Mouse (Mus musculus) embryonic fibroblast, embryonic 13.5 days (primary cell): ENCODE data around the gene 8030411F24Rik. TPM values are rescaled to one million over a fixed set of nuclear protein-coding genes. Genes with fewer than 3 reads are reported as not detected.

Source experiments
- H3K27ac ChIP-seq: 2 replicates; pipeline ENCODE4 v1.5.1; 2012; ENCODE audit warnings: low read length, control low read depth, inconsistent platforms; ENCODE audit not compliant: insufficient read depth
- H3K4me1 ChIP-seq: 2 replicates; pipeline ENCODE4 v1.6.1; 2011; ENCODE audit warnings: low read length; ENCODE audit not compliant: control insufficient read depth, insufficient read depth
- H3K4me3 ChIP-seq: 2 replicates; pipeline ENCODE4 v1.5.1; 2011; ENCODE audit warnings: mild to moderate bottlenecking, control low read depth, low read length; ENCODE audit not compliant: insufficient read depth
- CTCF ChIP-seq: IDR thresholded peaks from 2 replicates; pipeline ENCODE4 v1.5.1; 2011; ENCODE audit warnings: mild to moderate bottlenecking, control low read depth, low read length, moderate library complexity, borderline replicate concordance; ENCODE audit not compliant: insufficient read depth
- POLR2A ChIP-seq: IDR thresholded peaks from 2 replicates; pipeline ENCODE4 v1.6.1; 2011; ENCODE audit warnings: low read depth, mild to moderate bottlenecking, control low read depth, low read length, moderate library complexity
- polyA plus RNA-seq: library from polyadenylated mRNA; stranded (reverse); fragments of >200 nt; gene quantifications from 2 replicates; pipeline ENCODE4 v1.2.4, GENCODE M21; 2011; ENCODE audit warnings: low read depth; ENCODE audit not compliant: missing spikeins, insufficient read length

8030411F24Rik gene
- polyA plus RNA-seq, 1 experiment, result not detected

- Histone ChIP-seq H3K4me1 (no peaks in the 10 kb centered on the region), H3K27ac (no peak within 1 kb of the TSS), H3K4me3 (no peak within 1 kb of the TSS)
- TF ChIP-seq POLR2A (no peak), CTCF (no peak)
Measured at GRCm38 (mm10) chr2:148789142-148789541, 7.3 kb downstream of the 8030411F24Rik start, which contains the start of gene Cst12. Gene Cst12, plus strand, starts transcription at chr2:148789361.

DNA sequence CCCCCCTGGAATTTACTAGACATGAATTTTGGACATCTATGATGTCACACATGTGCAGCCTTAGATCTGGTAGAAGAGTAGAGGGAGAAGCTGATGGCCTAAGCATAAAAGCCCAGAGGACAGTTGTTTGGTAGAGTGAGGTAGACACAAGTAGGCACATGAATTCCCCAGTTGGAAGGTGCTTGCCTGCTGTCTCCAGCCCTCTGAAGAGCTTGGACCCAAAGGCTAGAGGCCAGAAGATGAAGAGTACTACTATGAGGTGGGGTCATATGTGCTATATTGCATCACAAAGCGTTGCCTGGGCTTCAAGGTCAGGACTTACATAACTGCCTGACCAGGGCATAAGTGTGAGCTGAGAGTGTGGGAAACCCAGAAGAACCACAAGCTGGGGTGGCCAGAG lies 16.7 kb downstream of the 8030411F24Rik start, which contains the start of gene Cst8:
Gene Cst8, plus strand, starts transcription at position 301 of the 400 bp plus-strand sequence.
- TF ChIP-seq CTCF, result no peak
- TF ChIP-seq POLR2A, result no peak
- Histone ChIP-seq H3K27ac (no peak within 1 kb of the TSS), H3K4me1 (no peaks in the 10 kb centered on the region), H3K4me3 (no peak within 1 kb of the TSS)

DNA sequence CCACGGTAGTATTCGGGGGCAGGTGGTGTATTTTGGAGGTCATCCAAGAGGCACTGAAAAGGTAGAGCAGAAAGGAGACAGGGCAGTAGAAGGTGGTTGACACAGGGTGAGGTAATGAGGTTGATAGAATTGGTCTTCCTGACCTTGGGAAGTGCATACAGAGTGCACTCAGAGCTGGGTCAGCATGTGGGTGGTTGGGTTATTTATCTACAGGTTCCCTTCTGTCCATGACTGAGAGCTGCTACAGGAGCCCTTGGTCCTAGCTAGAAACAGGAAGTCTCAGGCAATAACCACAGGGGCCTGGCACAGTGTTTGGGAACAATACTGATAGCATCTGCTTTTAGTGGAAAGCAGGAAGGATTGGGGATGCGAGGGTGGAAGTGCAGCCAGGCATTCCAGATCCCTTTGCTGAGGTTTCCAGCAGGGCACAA lies 19.7 kb downstream of the 8030411F24Rik start:
- Histone ChIP-seq H3K4me1 (no peaks in the 10 kb centered on the region), H3K27ac (no peak overlapping the region), H3K4me3 (no peak overlapping the region)
- TF ChIP-seq CTCF, result no peak
- TF ChIP-seq POLR2A, result no peak

GRCm38 (mm10) chr2:148806696-148807095 lies 24.9 kb downstream of the 8030411F24Rik start:
- Histone ChIP-seq H3K4me1 (no peaks in the 10 kb centered on the region), H3K27ac (no peak overlapping the region), H3K4me3 (no peak overlapping the region)
- TF ChIP-seq CTCF (no peak), POLR2A (no peak)

GRCm38 (mm10) chr2:148819909-148820308 lies 38.1 kb downstream of the 8030411F24Rik start, which contains the start of gene Cst13:
Gene Cst13, plus strand, starts transcription at chr2:148820081.
- TF ChIP-seq CTCF (no peak), POLR2A (no peak)
- H3K27ac ChIP-seq, result no peak within 1 kb of the TSS
- no peaks in the 10 kb centered on the region for H3K4me1 ChIP-seq
- no peak within 1 kb of the TSS for H3K4me3 ChIP-seq

DNA sequence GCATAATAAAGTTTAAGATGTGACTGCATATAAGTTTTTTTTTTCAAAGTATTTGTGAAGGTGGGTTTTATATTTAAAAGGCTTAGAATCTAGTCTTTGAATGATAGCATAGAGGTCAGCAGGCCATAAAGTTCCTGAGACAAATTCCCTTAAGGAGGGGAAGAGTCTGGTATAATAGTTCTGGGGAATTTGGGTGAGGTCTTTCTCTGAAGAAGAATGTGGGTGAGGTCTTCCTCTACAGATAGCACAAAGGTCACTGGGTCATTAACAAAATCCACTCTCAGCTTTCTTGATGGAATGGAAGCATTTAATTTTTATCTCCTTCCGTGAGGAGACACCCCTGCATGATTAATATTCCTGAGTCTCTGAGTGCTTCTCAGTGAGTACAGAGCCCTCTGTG lies 44.2 kb downstream of the 8030411F24Rik start:
- H3K4me3 ChIP-seq, result no peak overlapping the region
- no peaks in the 10 kb centered on the region for H3K4me1 ChIP-seq
- no peak overlapping the region for H3K27ac ChIP-seq
- no peak for TF ChIP-seq POLR2A
- no peak for TF ChIP-seq CTCF

DNA sequence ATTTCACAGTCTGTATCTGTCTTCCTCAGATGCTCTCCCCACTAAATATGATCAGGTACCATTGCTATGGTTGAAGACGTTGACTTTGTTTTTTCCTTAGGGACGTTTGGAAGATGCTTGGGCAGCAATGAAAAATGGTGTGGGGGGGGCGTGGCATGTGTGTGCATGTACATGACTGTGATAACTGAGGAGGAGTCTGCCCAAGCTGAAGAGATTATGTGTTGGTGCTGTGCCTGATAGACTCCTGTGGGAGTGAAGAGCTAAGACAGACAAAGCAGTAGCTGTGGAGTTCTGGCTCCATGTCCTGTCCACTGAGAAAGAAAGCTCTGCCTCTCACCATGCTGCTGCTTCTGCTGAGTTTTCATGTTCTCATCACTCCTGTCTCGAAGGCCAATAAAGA lies 53.1 kb downstream of the 8030411F24Rik start, which contains the start of gene Cst9:
Gene Cst9, plus strand, starts transcription at position 236 of the 400 bp plus-strand sequence.
- no peak for TF ChIP-seq POLR2A
- TF ChIP-seq CTCF, result no peak
- H3K4me1 ChIP-seq, result no peaks in the 10 kb centered on the region
- H3K4me3 ChIP-seq, result no peak within 1 kb of the TSS
- no peak within 1 kb of the TSS for H3K27ac ChIP-seq

Other genes with a start within 250 kb of the 8030411F24Rik start
- 19.8 and 25.5 TPM in 2 replicates for gene Nxt1, start 109.4 kb upstream of the 8030411F24Rik start, polyA plus RNA-seq
- 17.8 and 23.5 TPM in 2 replicates for gene Gzf1, start 101.0 kb upstream of the 8030411F24Rik start, polyA plus RNA-seq
- 2.5 and 2.8 TPM in 2 replicates for gene Napb, start 49.5 kb upstream of the 8030411F24Rik start, polyA plus RNA-seq
- not detected in 2 replicates for gene Cstl1, start 31.7 kb upstream of the 8030411F24Rik start, polyA plus RNA-seq
- gene Cst11, start 10.5 kb upstream of the 8030411F24Rik start, polyA plus RNA-seq, result not detected in 2 replicates
- not detected in 2 replicates for gene Cst12, start 7.4 kb downstream of the 8030411F24Rik start, polyA plus RNA-seq
- gene Cst8, start 16.8 kb downstream of the 8030411F24Rik start, polyA plus RNA-seq, result not detected in 2 replicates
- gene Cst13, start 38.1 kb downstream of the 8030411F24Rik start, polyA plus RNA-seq, result not detected in 2 replicates
- gene Cst9, start 53.1 kb downstream of the 8030411F24Rik start, polyA plus RNA-seq, result not detected in 2 replicates
- gene 9230104L09Rik, start 83.0 kb downstream of the 8030411F24Rik start, polyA plus RNA-seq, result not detected in 2 replicates
- gene Cst3, start 93.7 kb downstream of the 8030411F24Rik start, polyA plus RNA-seq, result 381 and 419 TPM in 2 replicates
- gene Gm1330, start 221.2 kb downstream of the 8030411F24Rik start, polyA plus RNA-seq, result not detected in 2 replicates
- gene Gm10750, start 235.2 kb downstream of the 8030411F24Rik start, polyA plus RNA-seq, result not detected in 2 replicates